Mouse (Mus musculus) limb, embryonic 14.5 days (tissue): ENCODE results near the gene Cnbd2. TPM values are rescaled to one million over a fixed set of nuclear protein-coding genes. Genes with fewer than 3 reads are reported as not detected.
"Not testable (repeated sequence)": the region's sequence is repeated elsewhere in the genome, so short reads cannot be mapped to it uniquely, and the experiment has no call there.

Source experiments
- ATAC-seq: fragments of 200-750 bp; cut with Nextera tagmentation; 2 replicates; pipeline ENCODE4 v1.8.0; 2017; ENCODE audit warnings: low read depth, moderate number of reproducible peaks, moderate TSS enrichment; ENCODE audit not compliant: low FRiP score
- DNase-seq: peaks from one replicate; pipeline ENCODE4 v3.0.0-alpha.2; 2015; ENCODE audit warnings: low spot score
- H3K27ac ChIP-seq: fragments of 300-500 bp; sonication (generic); replicated peaks from 2 replicates; pipeline ENCODE4 v1.5.1; 2014; ENCODE audit warnings: low read depth, mild to moderate bottlenecking, low read length, moderate library complexity, mixed read lengths
- H3K27me3 ChIP-seq: fragments of 300-500 bp; sonication (generic); 2 replicates; pipeline ENCODE4 v1.6.1; 2014; ENCODE audit warnings: low read length, mixed read lengths; ENCODE audit not compliant: control insufficient read depth, insufficient read depth
- H3K36me3 ChIP-seq: fragments of 300-500 bp; sonication (generic); 2 replicates; pipeline ENCODE4 v1.6.1; 2014; ENCODE audit warnings: mild to moderate bottlenecking, low read length, moderate library complexity, mixed read lengths; ENCODE audit not compliant: control insufficient read depth, insufficient read depth
- H3K4me1 ChIP-seq: fragments of 300-500 bp; sonication (generic); 2 replicates; pipeline ENCODE4 v1.6.1; 2014; ENCODE audit warnings: antibody characterized with exemption, low read length, mixed read lengths; ENCODE audit not compliant: control insufficient read depth, insufficient read depth
- H3K4me2 ChIP-seq: fragments of 300-500 bp; sonication (generic); replicated peaks from 2 replicates; pipeline ENCODE4 v1.6.1; 2014; ENCODE audit warnings: low read depth, mild to moderate bottlenecking, low read length, moderate library complexity; ENCODE audit not compliant: severe bottlenecking
- H3K4me3 ChIP-seq: fragments of 300-500 bp; sonication (generic); replicated peaks from 2 replicates; pipeline ENCODE4 v1.5.1; 2014; ENCODE audit warnings: low read length
- H3K9ac ChIP-seq: fragments of 300-500 bp; sonication (generic); 2 replicates; pipeline ENCODE4 v1.6.1; 2014; ENCODE audit warnings: mild to moderate bottlenecking, low read depth, low read length, moderate library complexity; ENCODE audit not compliant: severe bottlenecking
- H3K9me3 ChIP-seq: fragments of 300-500 bp; sonication (generic); 2 replicates; pipeline ENCODE4 v1.6.1; 2016; ENCODE audit warnings: low read length; ENCODE audit not compliant: control insufficient read depth
- POLR2A ChIP-seq: fragments of 200-500 bp; IDR thresholded peaks from 2 replicates; pipeline ENCODE4 v1.8.0; 2012; ENCODE audit warnings: inconsistent platforms, mild to moderate bottlenecking, moderate library complexity, borderline replicate concordance; ENCODE audit not compliant: insufficient read depth, insufficient read length; ENCODE audit errors: extremely low read depth
- WGBS: fragments of 180-500 bp; shearing (Covaris S2); extraction: QIAGEN DNeasy Blood & Tissue Kit; methylation state at CpG from one replicate; pipeline ENCODE4 v1.1.7; 2014; 5-methylcytosine and 5-hydroxymethylcytosine counted together
- polyA plus RNA-seq, 2 experiments: library from polyadenylated mRNA; depleted of rRNA in 1 of 2; stranded (reverse) in 1 of 2; unstranded in 1 of 2; fragments of >200 nt; fragmentation: Nextera tagmentation in 1 of 2; extraction: Ambion mirVana in 1 of 2; gene quantifications; 2 replicates each; pipeline versions ENCODE4 v1.2.1 to v1.2.3; 2012 to 2014

Gene Cnbd2
- polyA plus RNA-seq, 2 experiments = 2.2 to 4.6 TPM

DNA sequence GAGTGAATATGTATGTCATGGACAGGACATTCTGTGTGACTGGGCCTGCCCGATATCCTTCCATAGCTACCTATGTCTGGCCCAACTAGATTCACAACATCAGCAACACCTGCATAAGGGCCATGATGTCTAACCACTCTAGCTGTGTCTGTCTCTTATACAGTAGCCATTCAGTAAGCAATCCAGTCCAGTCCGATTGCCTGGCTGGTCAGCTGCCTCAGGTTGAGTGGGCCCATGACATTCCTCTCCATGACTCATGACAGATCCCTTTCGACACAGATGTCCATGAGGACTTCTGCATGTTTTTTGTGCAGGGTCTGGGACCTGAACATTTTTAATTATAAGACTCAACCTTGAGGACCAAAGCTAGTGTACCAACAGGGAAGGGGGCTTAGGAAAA, 89.9 kb downstream of the Cnbd2 start:
- ATAC-seq (no peak), DNase-seq (no peak)
- no peak overlapping the region for H3K9ac ChIP-seq
- no peaks in the 10 kb centered on the region for H3K36me3 ChIP-seq
- no peaks in the 10 kb centered on the region for H3K9me3 ChIP-seq
- H3K4me2 ChIP-seq = no peak overlapping the region
- H3K27ac ChIP-seq = no peak overlapping the region
- H3K27me3 ChIP-seq = no peaks in the 10 kb centered on the region
- no peak for TF ChIP-seq POLR2A
- WGBS = 88% methylated on average over 3 of the region's 3 CpGs
- H3K4me3 ChIP-seq = no peak overlapping the region
- peaks cover 7% of the 10 kb centered on the region for H3K4me1 ChIP-seq

DNA sequence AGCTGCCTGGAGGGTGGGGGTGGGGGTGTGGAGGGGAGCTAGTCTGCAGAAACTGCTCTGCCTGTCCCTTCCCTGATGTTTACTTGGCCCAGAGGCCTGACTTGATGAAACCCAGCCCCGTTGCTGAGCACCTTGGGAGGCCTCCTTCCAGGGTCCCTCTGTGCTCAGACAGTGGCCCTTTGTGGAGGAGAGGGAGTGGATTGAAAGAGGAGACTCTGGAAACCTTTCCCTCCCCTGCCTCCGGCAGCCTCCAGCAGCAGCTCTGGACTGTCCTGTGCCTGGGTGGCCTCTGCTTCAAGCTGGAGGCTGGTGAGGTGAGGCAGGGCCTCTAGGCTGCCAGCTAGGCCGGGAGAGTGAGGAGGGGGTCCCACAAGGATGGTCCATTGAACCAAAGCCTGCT, 94.9 kb downstream of the Cnbd2 start:
- Histone ChIP-seq H3K9ac (0 out of 2 replicates have a peak overlapping the region, but pooled peaks have one; percentile 12), H3K9me3 (no peaks in the 10 kb centered on the region), H3K27ac (peak overlapping the region; percentile 56), H3K36me3 (no peaks in the 10 kb centered on the region), H3K4me1 (peaks cover 8% of the 10 kb centered on the region), H3K4me3 (no peak overlapping the region), H3K27me3 (no peaks in the 10 kb centered on the region), H3K4me2 (no peak overlapping the region)
- no peak for DNase-seq
- peak; percentile 50; the same call in 1 of the 2 replicates for ATAC-seq
- no peak for TF ChIP-seq POLR2A
- WGBS = 15% methylated on average over 3 of the region's 3 CpGs

DNA sequence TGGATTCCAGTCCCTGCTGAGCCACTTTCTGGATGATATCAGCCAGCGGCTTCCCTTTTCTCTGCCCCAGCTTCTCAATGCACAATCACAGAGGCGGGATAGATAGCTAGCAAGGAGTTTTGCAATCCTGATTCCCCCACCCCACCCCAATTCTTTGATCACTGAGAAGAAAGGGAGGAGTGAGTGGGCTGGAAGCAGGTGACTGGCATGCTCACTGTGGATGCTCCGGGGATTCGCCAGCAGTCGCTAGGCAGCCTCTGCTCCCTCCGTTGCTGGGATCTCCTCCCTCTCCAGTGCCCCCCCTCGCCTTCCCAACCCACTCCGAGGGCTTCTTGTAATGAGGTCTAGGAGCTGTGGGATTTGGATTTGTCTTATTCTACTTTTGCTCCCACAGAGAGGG, 96.1 kb downstream of the Cnbd2 start:
- TF ChIP-seq POLR2A = no peak
- Histone ChIP-seq H3K4me2 (no peak overlapping the region), H3K9ac (no peak overlapping the region), H3K4me1 (peaks cover 8% of the 10 kb centered on the region), H3K27me3 (no peaks in the 10 kb centered on the region), H3K36me3 (no peaks in the 10 kb centered on the region), H3K4me3 (no peak overlapping the region), H3K27ac (no peak overlapping the region), H3K9me3 (no peaks in the 10 kb centered on the region)
- ATAC-seq (no peak), DNase-seq (no peak)
- 48% methylated on average over 8 of the region's 8 CpGs for whole genome bisulfite sequencing

DNA sequence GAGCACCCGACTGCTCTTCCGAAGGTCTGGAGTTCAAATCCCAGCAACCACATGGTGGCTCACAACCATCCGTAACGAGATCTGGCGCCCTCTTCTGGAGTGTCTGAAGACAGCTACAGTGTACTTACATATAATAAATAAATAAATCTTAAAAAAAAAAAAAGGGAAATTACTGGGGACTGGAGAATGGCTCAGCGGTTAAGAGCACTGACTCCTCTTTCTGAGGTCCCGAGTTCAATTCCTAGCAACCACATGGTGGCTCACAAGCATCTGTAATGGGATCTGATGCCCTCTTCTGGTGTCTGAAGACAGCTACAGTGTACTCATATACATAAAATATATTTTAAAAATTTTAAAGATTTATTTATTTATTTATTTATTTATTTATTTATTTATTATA, 99.2 kb downstream of the Cnbd2 start:
- DNase-seq, ATAC-seq, H3K9ac ChIP-seq, H3K4me2 ChIP-seq, H3K4me3 ChIP-seq, H3K27me3 ChIP-seq, H3K4me1 ChIP-seq, H3K36me3 ChIP-seq, H3K27ac ChIP-seq, H3K9me3 ChIP-seq: not testable (repeated sequence)
- WGBS = 89% methylated on average over 4 of the region's 7 CpGs

DNA sequence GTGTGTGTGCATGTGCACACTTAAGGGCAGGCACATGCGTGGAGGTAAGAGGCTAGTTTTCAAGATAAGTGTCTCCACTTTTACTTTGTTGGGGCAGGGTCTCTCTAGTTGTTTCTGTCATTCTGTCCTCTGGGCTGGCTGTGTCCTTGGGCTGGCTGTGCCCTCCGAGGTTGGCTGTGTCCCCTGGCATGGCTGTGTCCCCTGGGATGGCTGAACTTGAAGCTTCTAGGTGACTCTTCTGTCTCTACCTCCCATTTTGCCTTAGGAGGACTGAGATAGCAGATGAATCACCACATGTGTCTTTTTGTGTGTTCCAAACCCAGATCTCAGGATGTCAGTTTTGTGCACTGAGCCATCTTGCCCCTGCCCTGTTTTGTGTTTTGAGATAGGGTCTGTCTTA, 102.9 kb downstream of the Cnbd2 start:
- no peaks in the 10 kb centered on the region for H3K36me3 ChIP-seq
- WGBS = 68% methylated on average over 2 of the region's 2 CpGs
- H3K9me3 ChIP-seq = no peaks in the 10 kb centered on the region
- H3K4me2 ChIP-seq = no peak overlapping the region
- no peak for TF ChIP-seq POLR2A
- no peak overlapping the region for H3K27ac ChIP-seq
- no peaks in the 10 kb centered on the region for H3K4me1 ChIP-seq
- ATAC-seq (no peak), DNase-seq (no peak)
- H3K9ac ChIP-seq = no peak overlapping the region
- H3K4me3 ChIP-seq = no peak overlapping the region
- H3K27me3 ChIP-seq = no peaks in the 10 kb centered on the region

DNA sequence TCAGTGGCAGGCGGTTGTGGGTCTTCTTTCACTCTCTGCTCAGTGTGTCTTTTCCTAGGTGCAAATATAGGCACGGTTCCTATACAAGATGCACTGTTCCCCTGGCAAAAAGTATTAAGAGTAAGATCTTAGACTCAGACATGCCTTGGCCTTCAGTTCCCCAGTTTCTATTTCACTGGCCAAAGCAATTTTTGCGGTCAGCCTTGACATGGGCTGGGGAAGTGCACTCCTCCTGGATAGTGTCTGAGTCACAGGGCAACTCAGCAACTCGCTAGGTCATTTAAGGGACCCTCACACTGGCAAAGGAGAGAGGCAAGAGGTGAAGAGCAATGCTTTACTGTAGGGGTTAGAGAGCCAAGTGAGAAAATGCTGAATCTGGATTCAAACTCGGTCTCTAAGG, 103.6 kb downstream of the Cnbd2 start:
- Histone ChIP-seq H3K36me3 (no peaks in the 10 kb centered on the region), H3K9ac (no peak overlapping the region), H3K9me3 (no peaks in the 10 kb centered on the region), H3K27ac (no peak overlapping the region), H3K4me1 (0 out of 2 replicates have a peak, but pooled peaks cover 3% of the 10 kb centered on the region), H3K27me3 (peaks cover 6% of the 10 kb centered on the region; the same call in 1 of the 2 replicates), H3K4me3 (no peak overlapping the region), H3K4me2 (no peak overlapping the region)
- ATAC-seq = no peak
- 70% methylated on average over 5 of the region's 5 CpGs for WGBS
- DNase-seq = no peak
- no peak for TF ChIP-seq POLR2A
